Mouse (Mus musculus): ENCODE measurements around the gene Stat5a.

Gene Stat5a

GRCm38 (mm10) chr11:100865618-100866017 lies 6.5 kb downstream of the Stat5a start:
- no peak for TF ChIP-seq GATA4 (IDR thresholded peaks at IDR 0.05; ENCODE audit: insufficient replicate concordance, low read length)

- TF ChIP-seq GATA4 (IDR thresholded peaks at IDR 0.05; ENCODE audit: insufficient replicate concordance, low read length) = no peak
These were observed 11.3 kb downstream of the Stat5a start for GRCm38 (mm10) chr11:100870256-100870967.

GRCm38 (mm10) chr11:100870968-100871350 lies 11.8 kb downstream of the Stat5a start:
- no peak for TF ChIP-seq GATA4 (IDR thresholded peaks at IDR 0.05; ENCODE audit: insufficient replicate concordance, low read length)

GRCm38 (mm10) chr11:100875761-100876160 lies 16.6 kb downstream of the Stat5a start:
- no peak for TF ChIP-seq GATA4 (IDR thresholded peaks at IDR 0.05; ENCODE audit: insufficient replicate concordance, low read length)

- no peak for TF ChIP-seq GATA4 (IDR thresholded peaks at IDR 0.05; ENCODE audit: insufficient replicate concordance, low read length)
These were observed 20.3 kb downstream of the Stat5a start for GRCm38 (mm10) chr11:100879321-100880078.

- TF ChIP-seq GATA4 (IDR thresholded peaks at IDR 0.05; ENCODE audit: insufficient replicate concordance, low read length) = no peak
These were observed 24.5 kb downstream of the Stat5a start for GRCm38 (mm10) chr11:100883640-100884039.

GRCm38 (mm10) chr11:100885472-100885871 lies 26.3 kb downstream of the Stat5a start:
- TF ChIP-seq GATA4 (IDR thresholded peaks at IDR 0.05; ENCODE audit: insufficient replicate concordance, low read length) = no peak

GRCm38 (mm10) chr11:100886188-100886740 lies 27.1 kb downstream of the Stat5a start:
- no peak for TF ChIP-seq GATA4 (IDR thresholded peaks at IDR 0.05; ENCODE audit: insufficient replicate concordance, low read length)

GRCm38 (mm10) chr11:100887236-100887635 lies 28.1 kb downstream of the Stat5a start:
- TF ChIP-seq GATA4 (IDR thresholded peaks at IDR 0.05; ENCODE audit: insufficient replicate concordance, low read length) = no peak

- no peak for TF ChIP-seq GATA4 (IDR thresholded peaks at IDR 0.05; ENCODE audit: insufficient replicate concordance, low read length)
These were observed 28.6 kb downstream of the Stat5a start for GRCm38 (mm10) chr11:100887764-100888163.

GRCm38 (mm10) chr11:100888348-100888820 lies 29.2 kb downstream of the Stat5a start:
- TF ChIP-seq GATA4 (IDR thresholded peaks at IDR 0.05; ENCODE audit: insufficient replicate concordance, low read length) = no peak

GRCm38 (mm10) chr11:100890481-100890880 lies 31.3 kb downstream of the Stat5a start:
- no peak for TF ChIP-seq GATA4 (IDR thresholded peaks at IDR 0.05; ENCODE audit: insufficient replicate concordance, low read length)

- no peak for TF ChIP-seq GATA4 (IDR thresholded peaks at IDR 0.05; ENCODE audit: insufficient replicate concordance, low read length)
These were observed 32.3 kb downstream of the Stat5a start for GRCm38 (mm10) chr11:100891256-100892123.

- no peak for TF ChIP-seq GATA4 (IDR thresholded peaks at IDR 0.05; ENCODE audit: insufficient replicate concordance, low read length)
These were observed 33.3 kb downstream of the Stat5a start for GRCm38 (mm10) chr11:100892435-100892834.

- no peak for TF ChIP-seq GATA4 (IDR thresholded peaks at IDR 0.05; ENCODE audit: insufficient replicate concordance, low read length)
These were observed 34.3 kb downstream of the Stat5a start for GRCm38 (mm10) chr11:100893482-100893881.
